Mouse (Mus musculus): ENCODE data around the gene Cxcl9.
A peak's percentile ranks its signal among the peaks of the same experiment; 100 is the strongest.

Gene Cxcl9

DNA sequence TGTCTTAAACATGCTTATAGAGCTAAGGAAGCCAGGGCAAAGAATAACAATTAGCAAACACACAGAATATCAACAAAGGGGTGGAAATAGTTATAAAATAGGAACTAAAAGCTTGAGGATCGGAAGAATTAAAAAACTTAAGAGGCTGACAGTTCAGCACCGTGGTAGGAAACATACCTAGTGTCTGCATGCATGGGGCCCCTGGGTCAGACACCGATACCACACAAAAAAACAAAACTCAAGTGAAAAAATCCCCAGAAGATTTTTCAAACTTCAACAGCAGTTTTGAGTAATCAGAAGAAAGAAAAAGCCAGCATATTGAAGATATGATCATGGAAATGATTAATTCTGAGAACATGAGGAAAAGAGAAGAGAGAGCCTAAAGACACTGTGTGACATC lies 8.9 kb upstream of the Cxcl9 start:
- no peak for DNase-seq

DNA sequence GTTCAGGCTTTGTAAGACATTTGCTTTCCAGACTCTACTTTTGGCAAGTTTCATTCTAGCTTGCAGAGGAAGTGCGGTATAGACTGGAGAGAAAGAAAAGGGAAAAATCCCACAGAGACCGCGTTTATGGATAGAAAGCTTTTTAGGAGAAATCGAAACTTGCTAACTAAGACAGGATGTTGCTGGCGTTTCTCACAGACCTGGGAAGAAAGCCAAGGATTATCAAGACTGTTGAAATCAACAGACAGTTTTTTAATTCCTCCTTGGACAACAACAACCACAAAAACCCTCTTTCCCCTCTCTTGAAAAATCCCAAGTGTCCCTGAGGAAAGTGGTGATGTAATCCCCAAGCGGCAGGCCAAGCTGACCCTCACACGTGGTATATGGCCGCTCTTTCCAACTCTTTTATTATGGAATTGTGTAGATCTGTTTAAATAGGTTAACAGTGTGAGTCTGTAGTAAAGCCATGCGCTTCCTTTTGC lies 4.5 kb upstream of the Cxcl9 start:
- DNase-seq = no peak

DNA sequence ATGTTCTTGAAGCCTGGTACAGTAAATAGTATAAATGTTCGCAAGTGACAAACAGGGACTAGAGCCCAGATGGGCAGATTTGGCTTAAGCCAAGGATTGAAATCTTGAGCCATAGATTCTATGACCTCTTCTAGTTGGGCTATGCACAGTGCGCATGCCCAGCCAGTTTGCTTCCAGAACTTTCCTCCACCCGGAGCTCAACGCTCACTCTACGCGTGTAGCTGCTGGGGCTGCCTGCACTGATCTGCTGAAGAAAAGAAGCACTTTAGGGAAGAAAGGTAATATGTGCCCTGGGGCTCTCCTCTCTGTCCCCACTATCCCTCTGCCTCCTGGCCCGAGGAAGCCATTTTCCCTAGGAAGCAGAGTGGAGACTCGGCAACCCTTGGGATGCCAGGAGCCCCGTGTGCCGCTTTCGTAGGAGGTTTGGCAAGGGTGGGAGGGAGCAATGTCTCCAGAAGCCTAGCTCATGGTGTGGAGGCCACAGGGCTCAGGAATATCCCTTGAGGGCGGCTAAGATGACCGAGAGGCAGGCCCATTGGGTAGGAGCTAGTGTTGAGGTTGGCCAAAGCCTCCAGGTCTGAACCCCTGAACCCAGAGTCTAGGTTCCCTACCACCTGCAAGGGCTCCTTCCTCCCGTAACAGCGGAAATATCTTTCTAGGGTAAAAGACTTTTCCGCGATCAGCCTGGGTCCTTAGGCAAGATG lies 3.9 kb upstream of the Cxcl9 start, which contains the start of gene Art3:
Gene Art3 (plus strand): TSS at position 193 of the 704 bp plus-strand sequence.
- no peak for DNase-seq

DNA sequence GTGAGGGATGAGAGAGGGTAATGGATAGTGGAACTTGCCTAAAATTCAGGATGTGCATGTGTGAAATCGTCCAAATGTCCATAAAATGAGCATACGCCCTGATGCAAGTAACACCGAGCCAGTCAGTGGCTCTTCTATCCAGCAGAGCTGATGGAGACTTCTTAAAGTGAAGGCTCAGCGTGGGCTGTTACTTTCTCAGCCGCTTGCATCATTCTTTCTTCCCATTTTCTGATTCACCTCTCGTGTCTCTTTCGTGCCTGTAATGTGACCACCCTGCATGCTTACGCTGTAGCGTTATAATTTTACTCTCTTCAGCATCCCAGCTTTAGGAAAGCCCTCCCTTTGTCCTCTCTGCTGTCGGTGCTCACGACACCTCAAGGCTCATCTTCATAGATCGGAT lies 3.2 kb upstream of the Cxcl9 start:
- no peak for DNase-seq

DNA sequence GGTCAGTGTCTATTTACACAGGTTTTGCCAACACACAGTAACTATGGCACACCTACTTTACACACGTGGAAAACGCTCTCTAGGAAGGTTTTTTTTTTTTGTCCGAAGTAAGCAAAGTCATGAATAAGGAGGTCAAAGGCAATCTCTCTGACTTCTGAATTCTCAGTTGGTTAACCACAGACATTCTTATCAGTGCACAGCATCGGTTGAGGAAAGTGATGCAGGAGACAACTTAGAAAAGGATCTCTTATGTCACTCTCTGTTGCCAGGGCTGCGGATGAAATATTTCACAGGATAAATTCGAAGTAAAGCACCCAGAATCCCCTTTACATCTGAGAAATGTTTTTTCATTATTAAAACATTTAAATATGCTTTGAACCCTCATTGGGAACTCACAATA lies 512 bp downstream of the Cxcl9 start:
- no peak for DNase-seq

DNA sequence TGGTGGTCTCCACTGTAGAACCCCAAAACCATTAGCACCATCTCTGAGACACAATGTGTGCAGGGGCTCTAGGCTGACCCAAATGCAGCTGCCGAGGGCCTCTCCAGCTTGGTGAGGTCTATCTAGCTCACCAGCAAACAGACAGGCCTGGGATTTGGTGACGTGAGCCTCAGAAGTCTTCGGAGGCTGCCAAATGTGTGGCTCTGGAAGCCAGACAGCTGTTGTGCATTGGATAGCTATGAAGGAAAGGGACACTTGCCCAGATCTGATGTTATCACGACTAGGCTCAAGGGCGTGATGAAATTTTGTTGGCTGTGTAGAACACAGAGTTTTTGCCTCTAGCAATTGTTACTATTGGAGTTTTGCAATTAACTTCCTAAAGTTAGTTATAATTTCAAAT lies 4.6 kb downstream of the Cxcl9 start:
- DNase-seq = no peak

DNA sequence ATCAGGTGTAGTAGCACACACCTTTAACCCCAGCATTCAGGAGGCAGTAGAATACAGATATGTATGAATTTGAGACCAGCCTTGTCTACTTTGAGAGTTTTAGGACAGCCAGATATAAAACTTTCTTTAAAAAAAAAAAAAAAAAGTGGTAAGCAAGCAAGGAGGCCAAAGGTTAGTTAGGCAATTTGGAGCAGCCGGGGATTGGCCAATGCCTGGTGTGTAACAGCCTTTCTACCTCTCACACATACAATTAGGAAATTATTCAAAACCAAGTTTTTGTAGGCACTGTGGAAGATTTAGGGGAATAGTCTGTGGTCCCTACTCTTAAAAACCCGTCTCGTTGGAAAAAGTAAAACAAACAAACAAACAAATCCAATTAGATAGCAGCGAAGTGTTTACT lies 5.3 kb downstream of the Cxcl9 start:
- DNase-seq = no peak

DNA sequence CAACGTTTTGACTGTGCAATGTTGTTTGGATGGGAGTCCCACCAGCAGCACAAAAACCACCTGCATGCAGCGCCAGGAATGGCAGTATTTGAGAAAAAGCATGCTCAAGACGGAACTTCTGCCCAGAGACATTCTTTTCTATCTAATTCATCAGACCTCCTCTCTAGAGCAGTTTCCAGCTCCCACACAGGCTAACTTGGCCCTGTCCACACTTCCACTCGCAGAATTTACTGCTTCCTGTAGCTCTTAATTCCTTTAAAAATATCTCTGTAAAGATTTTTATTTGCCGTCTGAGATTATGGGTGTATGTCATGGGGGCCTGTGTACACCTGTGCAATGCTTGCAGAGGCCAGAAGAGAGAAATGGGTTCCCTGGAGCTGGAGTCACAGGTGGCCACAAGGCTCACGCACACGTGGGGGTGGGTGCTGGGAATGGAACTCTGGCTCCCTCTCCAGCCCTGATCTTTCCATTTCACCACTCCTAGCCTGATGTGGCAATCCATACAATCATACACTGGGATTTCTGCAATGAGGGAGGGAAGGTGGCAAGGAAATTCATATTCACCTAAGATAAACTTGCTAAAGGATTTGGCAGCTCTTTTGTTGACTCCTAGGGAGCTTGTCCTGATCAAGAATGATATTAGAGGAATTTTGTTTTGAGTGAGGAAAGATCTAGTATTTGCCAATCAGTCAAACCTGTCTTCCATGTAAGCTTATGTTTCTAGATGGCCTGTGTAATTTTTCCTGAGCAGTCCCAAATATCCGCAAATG lies 6.1 kb downstream of the Cxcl9 start:
- no peak for DNase-seq

DNA sequence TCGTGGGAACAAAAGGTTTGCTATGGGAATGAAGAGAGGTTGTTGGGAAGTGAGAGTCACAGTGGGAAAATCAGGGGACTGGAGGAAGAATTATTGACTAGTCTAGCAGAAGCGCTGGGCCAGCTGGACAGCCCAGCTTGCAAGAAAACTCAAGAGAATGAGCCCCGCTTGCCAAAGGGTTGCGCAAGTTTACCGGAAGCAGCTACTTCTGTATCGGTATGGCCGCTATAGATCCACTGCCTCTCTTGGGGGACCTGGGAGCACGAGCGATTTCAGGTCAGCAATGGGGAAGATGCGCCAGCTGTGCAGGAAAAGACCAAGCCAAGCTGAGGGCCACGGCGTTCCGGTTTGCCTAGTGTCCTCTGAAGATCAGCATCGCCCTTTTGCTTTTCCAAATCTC lies 9.3 kb downstream of the Cxcl9 start:
- no peak for DNase-seq

DNA sequence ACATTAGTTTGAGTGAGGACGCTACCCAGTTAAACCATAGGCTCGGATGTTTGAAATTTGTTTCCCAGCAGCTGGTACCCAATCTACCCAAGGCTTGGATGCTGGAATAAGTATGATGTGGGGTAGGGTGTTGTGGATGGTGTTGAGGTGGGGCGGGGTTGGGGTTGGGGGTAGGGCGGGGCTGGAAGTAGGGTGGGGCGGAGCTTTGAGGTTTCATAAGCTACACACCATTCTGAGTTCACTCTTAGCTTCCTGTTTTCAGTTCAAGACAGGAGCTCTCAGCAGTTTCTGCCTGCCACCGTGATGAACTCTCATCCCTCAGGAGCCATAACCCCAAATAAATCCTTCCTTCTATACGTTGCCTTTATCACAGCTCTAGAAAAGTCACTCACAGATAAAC lies 9.8 kb downstream of the Cxcl9 start:
- no peak for DNase-seq

DNA sequence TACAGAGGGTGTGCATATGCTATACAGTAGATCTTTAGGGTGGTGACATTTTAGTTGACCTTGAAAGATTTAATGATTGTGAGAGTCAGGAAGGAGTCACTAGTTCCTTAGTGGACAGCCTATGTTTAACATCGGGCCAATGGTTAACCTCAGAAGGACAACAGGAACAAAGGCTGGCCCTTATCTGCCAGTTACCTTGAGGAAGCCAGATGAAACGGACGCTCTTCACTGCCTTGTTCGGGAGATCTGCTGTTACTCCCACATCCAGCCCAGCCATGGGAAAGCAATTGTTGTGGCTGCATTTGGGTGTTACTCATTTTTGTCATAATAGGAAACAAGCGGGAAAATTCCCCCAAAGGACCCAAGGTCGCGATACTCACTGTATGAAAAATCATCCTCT lies 14.1 kb downstream of the Cxcl9 start:
- DNase-seq = no peak

DNA sequence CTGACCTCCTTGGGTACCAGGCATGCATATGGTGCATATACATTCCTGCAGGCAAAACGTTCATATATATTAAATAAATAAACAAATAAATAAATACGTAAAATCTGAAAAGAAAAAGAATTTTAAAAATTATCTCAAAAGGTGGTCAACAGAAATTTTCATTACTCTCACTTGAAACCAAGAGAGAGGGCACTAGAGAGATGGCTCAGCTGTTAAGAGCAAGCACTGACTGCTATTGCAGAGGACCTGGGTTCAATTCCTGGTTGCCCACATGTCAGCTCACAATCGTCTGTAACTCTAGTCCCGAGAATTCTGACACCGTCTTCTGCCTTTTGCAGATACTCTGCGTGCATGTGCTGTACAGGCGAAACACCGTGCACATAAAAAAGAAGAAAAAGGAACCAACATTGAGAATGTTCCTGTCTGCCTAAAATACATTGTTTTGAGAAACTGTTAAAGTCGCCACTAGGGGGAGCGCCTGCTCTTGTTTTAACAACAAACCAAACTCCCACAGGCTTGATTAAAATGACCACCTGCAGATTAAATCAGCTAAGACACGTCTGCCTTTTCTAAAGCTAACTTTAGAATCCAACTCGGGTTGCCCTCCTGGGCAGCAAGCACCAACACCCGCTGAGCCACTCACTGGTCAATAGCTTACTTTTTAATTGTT lies 15.7 kb downstream of the Cxcl9 start:
- DNase-seq = peak; percentile 56 to 90

DNA sequence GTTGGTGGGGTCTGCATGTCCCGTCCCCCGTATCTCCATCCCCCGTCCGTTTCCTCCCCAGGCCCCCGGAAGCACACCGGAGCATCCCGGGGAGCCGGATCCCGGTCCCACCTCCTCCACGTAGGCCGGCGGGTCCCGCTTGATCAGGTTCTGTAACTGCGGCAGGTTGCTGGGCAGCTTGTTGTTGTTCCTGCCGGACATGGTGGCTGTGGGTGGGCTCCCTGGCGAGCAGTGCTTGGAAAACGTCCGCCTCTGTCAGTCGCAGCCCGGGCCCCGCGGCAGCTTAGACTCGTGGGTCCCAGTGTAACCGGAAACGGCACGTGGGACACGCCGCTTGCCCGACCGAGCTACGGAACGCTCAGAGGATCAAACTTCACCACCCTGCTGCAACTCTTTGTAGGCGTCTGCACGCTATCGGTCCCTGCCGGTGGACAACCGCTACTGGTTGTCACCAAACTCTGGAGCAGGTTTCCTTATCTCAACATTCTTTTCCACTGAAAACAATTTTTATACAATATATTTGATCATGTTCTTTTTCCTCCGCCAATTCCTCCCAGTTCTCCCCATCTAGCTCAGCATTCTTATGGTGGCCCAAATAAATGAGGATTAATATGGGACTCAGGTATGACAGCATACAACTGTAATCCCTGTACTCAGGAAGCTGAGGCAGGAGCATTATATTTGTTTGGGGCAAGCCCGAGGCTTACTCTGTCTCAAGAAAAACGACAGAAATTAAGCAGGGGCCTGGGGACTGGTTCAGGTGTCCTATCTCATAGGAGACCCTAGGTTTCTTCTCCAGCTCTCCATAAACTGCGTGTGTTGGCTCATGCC lies 18.0 kb downstream of the Cxcl9 start, which contains the start of gene Sdad1:
Gene Sdad1 (minus strand): TSS at position 799 of the 831 bp plus-strand sequence.
- DNase-seq = peak; percentile 85 to 86

DNA sequence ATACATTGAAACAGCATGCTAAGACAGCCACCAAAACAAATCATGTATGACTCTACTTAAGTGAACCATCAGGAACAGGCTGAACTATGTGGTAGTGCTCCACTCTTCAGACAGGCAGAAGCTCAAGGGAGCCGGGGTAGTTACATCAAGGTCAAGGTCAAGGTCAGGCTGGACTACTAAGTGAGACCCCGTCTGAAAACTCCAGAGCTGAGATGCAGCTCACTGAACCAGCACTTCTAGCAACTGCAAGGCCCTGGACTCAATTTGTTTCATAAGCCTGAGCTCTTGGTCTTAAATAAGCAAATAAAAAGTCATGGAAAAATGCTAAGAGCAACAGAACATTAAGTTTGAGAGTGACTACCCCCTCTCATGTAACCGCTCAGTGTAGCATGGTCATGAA lies 23.6 kb downstream of the Cxcl9 start:
- DNase-seq = no peak

DNA sequence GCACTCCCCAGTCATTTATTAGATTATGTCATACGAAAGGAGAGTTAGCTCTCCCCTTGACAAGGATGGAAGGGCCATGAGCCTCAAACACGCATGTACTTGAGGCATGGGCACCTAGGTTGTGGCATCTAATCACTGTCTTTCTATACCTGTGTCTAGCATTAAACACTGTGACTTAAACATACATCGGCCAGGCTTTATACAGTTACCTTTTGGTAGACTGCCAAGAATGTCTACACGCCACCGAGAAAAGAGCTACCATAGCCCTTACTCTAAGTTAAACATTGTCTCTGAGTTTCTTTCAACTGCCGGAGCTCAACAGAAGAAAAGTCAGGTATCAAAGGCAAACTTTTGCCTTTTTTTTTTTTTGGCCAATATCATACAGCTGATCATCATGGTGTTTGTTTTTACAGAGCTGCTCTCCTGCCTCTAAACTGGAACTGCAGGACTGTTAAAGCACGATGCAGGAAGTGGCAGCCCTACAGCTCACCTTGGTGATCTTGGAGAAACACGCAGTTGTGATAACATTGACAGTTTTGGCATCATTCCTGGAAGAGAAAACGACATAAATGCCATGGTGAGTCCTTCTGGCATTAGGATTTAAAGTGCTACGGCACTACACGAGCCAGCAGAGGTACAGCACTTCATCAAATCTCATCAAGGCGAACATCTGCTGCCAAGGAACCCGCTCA lies 25.6 kb downstream of the Cxcl9 start:
- DNase-seq = no peak

DNA sequence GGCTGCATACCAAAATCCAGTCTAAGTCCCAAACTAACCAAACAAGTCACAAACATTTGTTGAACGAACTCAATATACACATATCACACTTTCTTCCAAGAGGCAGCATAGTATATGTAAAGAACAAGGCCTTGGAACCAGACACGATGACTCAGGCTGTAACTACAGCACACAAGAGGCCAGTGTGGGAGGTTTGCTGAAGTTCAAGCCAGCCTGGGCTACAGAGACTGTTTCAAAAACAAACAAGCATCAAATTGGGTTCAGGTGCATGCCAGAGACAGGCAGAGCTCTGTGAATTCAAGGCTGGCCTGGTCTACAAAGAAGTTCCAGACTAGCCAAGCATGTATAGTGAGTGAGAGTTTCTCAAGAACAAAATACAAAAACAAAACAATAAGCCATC lies 33.4 kb downstream of the Cxcl9 start:
- no peak for DNase-seq

DNA sequence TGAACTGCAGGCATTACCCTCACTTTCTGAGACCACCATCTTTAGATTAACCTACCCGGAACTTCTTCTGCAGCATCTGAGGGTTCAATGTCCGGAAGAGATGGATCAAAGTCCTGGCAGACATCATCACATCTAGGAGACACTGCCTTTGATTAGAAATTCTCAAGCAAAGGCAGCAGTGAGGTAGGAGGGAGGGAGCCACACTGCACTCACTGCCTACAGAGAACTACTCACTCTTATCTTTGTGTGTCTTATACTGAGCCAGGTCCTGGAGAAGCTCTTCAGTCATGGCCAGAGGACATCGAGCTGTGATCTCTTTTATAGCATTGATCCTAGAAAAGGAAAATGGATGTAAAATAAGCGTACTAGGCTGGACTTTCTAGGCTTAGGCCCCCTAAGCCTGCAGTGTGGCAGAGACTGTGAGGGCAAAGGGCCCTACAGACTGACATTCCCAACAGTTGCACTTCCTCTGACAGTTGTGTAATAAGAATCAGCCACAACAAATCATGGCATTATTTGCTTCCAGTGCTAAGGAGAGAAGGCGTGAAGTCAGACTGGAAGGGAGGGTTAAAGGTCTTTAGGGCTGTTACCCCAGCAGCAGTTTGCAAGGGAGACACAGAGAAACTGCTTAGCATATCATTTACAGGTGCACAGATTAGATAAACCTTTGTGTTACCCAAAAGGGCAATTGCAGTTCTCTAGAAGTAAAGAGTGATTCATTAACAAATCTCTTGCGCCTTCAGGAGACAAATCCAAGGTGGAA lies 36.0 kb downstream of the Cxcl9 start:
- no peak for DNase-seq

DNA sequence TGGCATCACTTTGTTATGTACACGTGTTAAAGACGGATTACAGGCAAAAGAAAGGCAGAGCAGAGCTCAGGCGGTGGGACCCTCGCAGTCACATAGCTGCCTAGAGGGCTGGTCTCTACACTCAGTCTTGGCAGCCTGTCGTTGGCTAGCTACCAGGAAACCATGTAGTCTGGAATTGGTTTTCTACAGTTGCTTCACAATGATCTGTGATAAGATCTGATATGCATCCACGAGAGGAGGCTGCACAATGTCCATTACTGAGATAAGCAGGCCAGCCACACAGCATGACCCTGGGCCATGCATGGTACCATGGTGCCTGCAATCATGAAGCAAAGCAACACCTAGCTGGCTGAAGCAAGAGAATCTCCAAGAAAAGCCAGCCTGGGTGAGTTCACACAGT lies 40.0 kb downstream of the Cxcl9 start:
- DNase-seq = no peak

DNA sequence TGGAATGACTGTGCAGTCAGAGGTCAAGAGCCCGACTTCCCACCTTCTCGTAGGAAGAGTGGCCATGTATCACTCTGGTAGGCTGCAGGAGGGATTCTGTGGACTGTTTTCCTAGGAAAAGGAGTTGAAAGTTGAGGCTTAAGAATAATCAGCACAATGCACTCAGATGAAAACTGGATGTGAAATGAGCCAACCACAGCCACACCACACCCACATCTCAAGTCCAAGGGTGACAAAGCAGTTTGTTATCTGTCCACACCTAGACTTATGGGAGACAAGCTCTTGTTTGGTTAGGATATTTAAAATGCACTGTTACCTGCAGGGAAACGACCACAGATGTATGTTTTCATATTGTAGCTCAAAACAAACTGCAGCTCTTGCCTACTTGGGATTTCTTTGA lies 44.8 kb downstream of the Cxcl9 start:
- no peak for DNase-seq

DNA sequence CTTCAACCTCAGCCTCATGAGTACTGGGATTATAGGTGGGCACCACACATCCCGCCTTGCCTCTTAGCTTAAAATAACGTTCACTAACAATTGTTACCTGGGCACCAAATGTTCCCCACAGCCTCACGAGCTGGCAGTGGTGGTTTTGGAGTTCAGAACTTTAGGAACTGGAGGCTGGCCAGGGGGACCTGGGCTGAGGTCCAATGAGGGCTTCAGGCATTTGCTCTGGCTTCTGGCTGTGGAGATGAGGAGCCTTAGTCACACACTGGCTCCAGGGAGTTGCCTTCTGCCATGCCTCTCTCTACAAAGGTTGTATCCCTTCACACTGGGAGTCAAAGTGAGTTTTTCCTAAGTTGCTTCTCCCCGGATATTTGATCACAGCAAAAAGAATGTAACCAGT lies 45.3 kb downstream of the Cxcl9 start:
- DNase-seq = no peak

DNA sequence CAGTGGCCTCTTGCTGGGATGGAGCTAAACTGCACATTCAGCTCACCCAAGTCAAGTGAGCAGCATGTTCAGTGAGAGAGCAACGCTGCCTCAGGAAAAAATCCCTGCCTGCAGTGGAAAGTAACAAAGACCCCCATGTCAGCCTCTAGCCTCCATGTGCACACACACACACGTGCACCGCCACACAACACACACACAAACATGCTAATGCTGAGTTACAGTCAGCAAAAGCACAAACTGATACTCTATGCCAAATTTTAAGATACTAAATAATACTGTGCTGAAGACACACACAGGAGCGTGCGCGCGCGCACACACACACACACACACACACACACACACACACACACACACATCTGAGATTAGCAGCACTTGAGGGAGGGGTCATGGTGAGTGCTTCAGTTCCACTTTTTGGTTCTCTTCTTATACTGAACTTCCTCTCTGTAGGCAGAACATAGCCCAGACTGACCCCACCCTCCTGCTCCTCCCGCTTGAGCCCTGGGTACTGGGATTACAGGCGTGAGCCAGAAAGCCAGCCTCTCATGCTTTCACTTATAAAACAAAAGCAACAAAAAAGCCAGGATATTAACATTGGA lies 48.8 kb downstream of the Cxcl9 start:
- DNase-seq = peak; percentile 53 to 62

All from spleen, adult 18-20 months (tissue).